Mouse (Mus musculus): ENCODE data around the gene Ppt2. TPM values are rescaled to one million over a fixed set of nuclear protein-coding genes. Genes with fewer than 3 reads are reported as not detected.

Ppt2 gene
- polyA plus RNA-seq, 1 experiment from 2014 or later, result 10.7 TPM

GRCm38 (mm10) chr17:34567311-34567710 lies 61.0 kb downstream of the Ppt2 start:
- H3K9ac ChIP-seq, result no peak overlapping the region
- H3K4me3 ChIP-seq (replicated peaks), result no peak overlapping the region
- no peaks in the 10 kb centered on the region for H3K36me3 ChIP-seq (replicated peaks)
- H3K4me2 ChIP-seq, result no peak overlapping the region
- peaks cover 27% of the 10 kb centered on the region for H3K27me3 ChIP-seq
- H3K27ac ChIP-seq (replicated peaks), result no peak overlapping the region
- H3K9me3 ChIP-seq (replicated peaks), result no peaks in the 10 kb centered on the region
- no peak for ATAC-seq (ENCODE audit: insufficient read depth)
- 62% methylated on average over 9 of the region's 9 CpGs for WGBS (ENCODE audit: insufficient replicate concordance)
- no peaks in the 10 kb centered on the region; the same call in 1 of the 2 replicates for H3K4me1 ChIP-seq (replicated peaks)

Other genes starting within 250 kb of the Ppt2 start
- not detected in 2 replicates for gene BC051142, start 229.7 kb downstream of the Ppt2 start, polyA plus RNA-seq (2015; fragmentation: Nextera tagmentation; extraction: Ambion mirVana)
- not detected in 2 replicates for gene Btnl4, start 151.2 kb downstream of the Ppt2 start, polyA plus RNA-seq (2015; fragmentation: Nextera tagmentation; extraction: Ambion mirVana)
- not detected in 2 replicates for gene Btnl6, start 111.2 kb downstream of the Ppt2 start, polyA plus RNA-seq (2015; fragmentation: Nextera tagmentation; extraction: Ambion mirVana)
- 0.64 and 0.75 TPM in 2 replicates for gene Notch4, start 64.2 kb downstream of the Ppt2 start, polyA plus RNA-seq (2015; fragmentation: Nextera tagmentation; extraction: Ambion mirVana)
- gene Gpsm3, start 38.7 kb downstream of the Ppt2 start, polyA plus RNA-seq (2015; fragmentation: Nextera tagmentation; extraction: Ambion mirVana), result 14.9 and 17.6 TPM in 2 replicates
- 2.4 and 2.8 TPM in 2 replicates for gene Pbx2, start 37.2 kb downstream of the Ppt2 start, polyA plus RNA-seq (2015; fragmentation: Nextera tagmentation; extraction: Ambion mirVana)
- gene Ager, start 30.6 kb downstream of the Ppt2 start, polyA plus RNA-seq (2015; fragmentation: Nextera tagmentation; extraction: Ambion mirVana), result 0.70 and 0.88 TPM in 2 replicates
- gene Rnf5, start 24.8 kb downstream of the Ppt2 start, polyA plus RNA-seq (2015; fragmentation: Nextera tagmentation; extraction: Ambion mirVana), result 88.4 and 106 TPM in 2 replicates
- 21.1 and 23.6 TPM in 2 replicates for gene Agpat1, start 24.2 kb downstream of the Ppt2 start, polyA plus RNA-seq (2015; fragmentation: Nextera tagmentation; extraction: Ambion mirVana)
- gene Egfl8, start 12.5 kb downstream of the Ppt2 start, polyA plus RNA-seq (2015; fragmentation: Nextera tagmentation; extraction: Ambion mirVana), result 0.20 and 0.33 TPM in 2 replicates
- gene Prrt1, start 1.0 kb upstream of the Ppt2 start, polyA plus RNA-seq (2015; fragmentation: Nextera tagmentation; extraction: Ambion mirVana), result not detected in 2 replicates
- gene Fkbpl, start 16.3 kb upstream of the Ppt2 start, polyA plus RNA-seq (2015; fragmentation: Nextera tagmentation; extraction: Ambion mirVana), result 4.0 and 5.0 TPM in 2 replicates
- gene Atf6b, start 18.6 kb upstream of the Ppt2 start, polyA plus RNA-seq (2015; fragmentation: Nextera tagmentation; extraction: Ambion mirVana), result 19.9 and 21.2 TPM in 2 replicates
- 0.17 and 0.20 TPM in 2 replicates for gene Tnxb, start 42.0 kb upstream of the Ppt2 start, polyA plus RNA-seq (2015; fragmentation: Nextera tagmentation; extraction: Ambion mirVana)
- gene C4b, start 115.4 kb upstream of the Ppt2 start, polyA plus RNA-seq (2015; fragmentation: Nextera tagmentation; extraction: Ambion mirVana), result 9.8 and 17.1 TPM in 2 replicates
- gene Cyp21a1, start 176.1 kb upstream of the Ppt2 start, polyA plus RNA-seq (2015; fragmentation: Nextera tagmentation; extraction: Ambion mirVana), result 0.24 and 0.50 TPM in 2 replicates
- gene Stk19, start 208.4 kb upstream of the Ppt2 start, polyA plus RNA-seq (2015; fragmentation: Nextera tagmentation; extraction: Ambion mirVana), result 12.0 and 14.1 TPM in 2 replicates
- gene Dxo, start 208.5 kb upstream of the Ppt2 start, polyA plus RNA-seq (2015; fragmentation: Nextera tagmentation; extraction: Ambion mirVana), result 29.8 and 31.2 TPM in 2 replicates
- 24.5 and 29.2 TPM in 2 replicates for gene Skiv2l, start 221.7 kb upstream of the Ppt2 start, polyA plus RNA-seq (2015; fragmentation: Nextera tagmentation; extraction: Ambion mirVana)
- 45.6 and 46.7 TPM in 2 replicates for gene Nelfe, start 221.9 kb upstream of the Ppt2 start, polyA plus RNA-seq (2015; fragmentation: Nextera tagmentation; extraction: Ambion mirVana)
- gene Cfb, start 234.0 kb upstream of the Ppt2 start, polyA plus RNA-seq (2015; fragmentation: Nextera tagmentation; extraction: Ambion mirVana), result 281 and 374 TPM in 2 replicates

All from liver, embryonic 15.5 days (tissue).